12 mouse cellular contexts compared by ENCODE assay signal in the genomic region with DNA sequence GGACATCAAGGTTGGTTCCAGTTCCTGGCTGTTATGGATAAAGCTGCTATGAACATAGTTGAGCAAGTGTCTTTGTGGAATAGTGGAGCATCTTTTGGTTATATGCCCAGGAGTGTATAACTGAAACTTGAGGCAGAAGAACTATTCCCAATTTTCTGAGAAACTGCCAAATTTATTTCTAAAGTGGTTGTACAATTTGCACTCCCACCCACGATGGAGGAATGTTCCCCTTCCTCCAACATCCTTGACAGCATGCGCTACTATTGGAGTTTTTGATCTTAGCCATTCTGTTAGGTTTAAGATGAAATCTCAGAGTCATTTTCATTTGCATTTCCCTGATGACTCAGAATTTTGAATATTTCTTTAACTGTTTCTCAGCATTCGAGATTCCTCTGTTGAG.
"Had no signal": no experiment of that assay in that cellular context is flagged by ENCODE, and none has a peak within 500 bp of the region (broad histone marks: within the 10 kb centered on the region; RNA-seq: fewer than 3 reads in every experiment).

No protein-coding gene starts in this region.

- DNase-seq: kidney, adult 2 months; kidney, postnatal 14 days; lung, adult 2 months; lung, postnatal 36 days; right cerebral cortex, postnatal 25 days; spleen, adult 18-20 months; thymus, adult 2 months; thymus, postnatal 25 days had no signal

- H3K4me3 ChIP-seq: kidney, embryonic 15.5 days; limb, embryonic 10.5 days; liver, embryonic 15.5 days; midbrain, embryonic 13.5 days had no signal

- H3K27ac ChIP-seq: kidney, embryonic 15.5 days; limb, embryonic 10.5 days; liver, embryonic 15.5 days; midbrain, embryonic 13.5 days had no signal
